Mouse (Mus musculus) forebrain, embryonic 15.5 days (tissue): ENCODE results near the gene Hivep3. TPM values are rescaled to one million over a fixed set of nuclear protein-coding genes. Genes with fewer than 3 reads are reported as not detected.

Experiments used
- ATAC-seq: fragments of 200-750 bp; cut with Nextera tagmentation; replicated peaks from 2 replicates; pipeline ENCODE4 v1.8.0; 2017; ENCODE audit warnings: mild to moderate bottlenecking, moderate TSS enrichment, moderate library complexity
- H3K27ac ChIP-seq: fragments of 300-500 bp; sonication (generic); replicated peaks from 2 replicates; pipeline ENCODE4 v1.5.1; 2015; ENCODE audit warnings: mild to moderate bottlenecking, inconsistent platforms
- H3K27me3 ChIP-seq: fragments of 300-500 bp; sonication (generic); 2 replicates; pipeline ENCODE4 v1.6.1; 2015; ENCODE audit warnings: inconsistent platforms
- H3K36me3 ChIP-seq: fragments of 300-500 bp; sonication (generic); 2 replicates; pipeline ENCODE4 v1.6.1; 2015; ENCODE audit warnings: mild to moderate bottlenecking, inconsistent platforms
- H3K4me1 ChIP-seq: fragments of 300-500 bp; sonication (generic); 2 replicates; pipeline ENCODE4 v1.6.1; 2015; ENCODE audit warnings: inconsistent platforms
- H3K4me2 ChIP-seq: fragments of 300-500 bp; sonication (generic); replicated peaks from 2 replicates; pipeline ENCODE4 v1.6.1; 2015; ENCODE audit warnings: mild to moderate bottlenecking, inconsistent platforms
- H3K4me3 ChIP-seq: fragments of 300-500 bp; sonication (generic); 2 replicates; pipeline ENCODE4 v1.5.1; 2015; ENCODE audit warnings: mild to moderate bottlenecking, inconsistent platforms
- H3K9ac ChIP-seq: fragments of 300-500 bp; sonication (generic); replicated peaks from 2 replicates; pipeline ENCODE4 v1.6.1; 2015; ENCODE audit warnings: mild to moderate bottlenecking, inconsistent platforms
- H3K9me3 ChIP-seq: fragments of 300-500 bp; sonication (generic); 2 replicates; pipeline ENCODE4 v1.6.1; 2016; ENCODE audit warnings: inconsistent platforms
- WGBS: fragments of 180-500 bp; shearing (Covaris S2); methylation state at CpG from one replicate; pipeline ENCODE4 v1.1.7; 2015; ENCODE audit warnings: mixed read lengths; 5-methylcytosine and 5-hydroxymethylcytosine counted together
- polyA plus RNA-seq: library from polyadenylated mRNA; unstranded; fragments of >200 nt; fragmentation: Nextera tagmentation; extraction: Ambion mirVana; gene quantifications from 2 replicates; pipeline ENCODE4 v1.2.1, GENCODE M21; 2015

The Hivep3 gene
- 18.3 and 21.7 TPM in 2 replicates for polyA plus RNA-seq

DNA sequence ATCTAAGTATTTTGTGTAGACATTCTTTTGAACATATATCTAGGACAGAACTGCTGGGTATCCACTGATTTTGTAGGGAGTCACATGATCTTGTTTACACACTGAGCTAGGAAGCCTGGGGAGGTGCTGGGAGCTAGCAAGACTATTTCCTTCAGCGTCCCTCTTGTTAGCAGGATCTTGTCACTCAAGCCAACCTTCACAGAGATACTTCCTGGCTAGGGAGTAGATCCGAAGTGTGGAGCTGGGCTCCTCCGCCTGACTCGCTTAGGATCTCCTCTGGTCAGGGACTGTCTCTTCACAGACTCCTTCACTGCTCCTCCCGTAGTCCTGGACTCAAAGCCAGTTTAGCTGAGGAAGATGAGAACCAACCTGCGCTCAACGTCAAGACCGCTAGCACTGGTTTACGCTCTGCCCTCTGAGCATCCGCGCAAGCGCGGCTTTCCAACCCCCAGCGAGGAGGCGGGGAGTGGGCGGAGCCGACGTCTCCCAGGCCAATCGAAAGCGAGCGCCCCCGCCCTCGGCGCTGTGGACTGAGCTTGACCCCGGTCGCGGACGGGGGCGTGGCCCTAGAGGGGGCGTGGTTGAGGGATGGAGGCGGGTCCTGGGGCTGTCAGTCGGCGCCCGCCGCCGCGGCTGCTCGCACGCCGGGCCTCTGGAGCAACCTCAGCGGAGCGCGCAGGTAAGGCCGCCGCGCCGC lies at the start of gene Hivep3:
Gene Hivep3, plus strand, starts transcription at position 601 of the 697 bp plus-strand sequence.
- ATAC-seq: peak; percentile 96
- Histone ChIP-seq H3K36me3 (no peaks in the 10 kb centered on the region), H3K27ac (peak within 1 kb of the TSS; percentile 62), H3K9me3 (no peaks in the 10 kb centered on the region), H3K4me3 (peak within 1 kb of the TSS; percentile 78), H3K27me3 (peaks cover 11% of the 10 kb centered on the region; the same call in 1 of the 2 replicates), H3K4me1 (peaks cover 13% of the 10 kb centered on the region), H3K9ac (peak within 1 kb of the TSS; percentile 61), H3K4me2 (peak within 1 kb of the TSS; percentile 97)
- 0% methylated on average over 43 of the region's 47 CpGs for WGBS

DNA sequence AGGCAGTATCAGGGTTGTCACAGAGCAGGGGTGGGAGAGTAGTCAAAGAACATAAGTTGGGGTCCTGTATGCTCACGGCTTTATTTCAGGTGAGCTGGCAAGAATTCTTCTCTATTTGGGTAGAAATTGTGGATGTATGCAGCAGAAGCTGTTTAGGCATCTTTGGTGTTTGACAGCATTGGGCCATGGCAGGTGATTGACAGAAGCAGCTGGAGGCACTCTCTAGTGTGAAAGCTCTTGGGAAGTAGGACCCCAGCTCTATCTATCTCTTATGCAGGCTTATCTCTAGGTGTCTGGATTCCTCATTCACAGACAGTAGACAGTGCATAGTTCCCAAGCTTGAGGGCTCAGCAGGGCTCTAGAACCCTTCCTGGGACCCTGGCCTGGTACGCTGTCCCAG lies 47.8 kb upstream of the Hivep3 start:
- Histone ChIP-seq H3K36me3 (no peaks in the 10 kb centered on the region), H3K4me1 (no peaks in the 10 kb centered on the region), H3K9ac (no peak overlapping the region), H3K4me2 (no peak overlapping the region), H3K27ac (no peak overlapping the region), H3K27me3 (no peaks in the 10 kb centered on the region), H3K9me3 (no peaks in the 10 kb centered on the region), H3K4me3 (no peak overlapping the region)
- WGBS: 92% methylated on average over 2 of the region's 2 CpGs
- ATAC-seq: no peak

DNA sequence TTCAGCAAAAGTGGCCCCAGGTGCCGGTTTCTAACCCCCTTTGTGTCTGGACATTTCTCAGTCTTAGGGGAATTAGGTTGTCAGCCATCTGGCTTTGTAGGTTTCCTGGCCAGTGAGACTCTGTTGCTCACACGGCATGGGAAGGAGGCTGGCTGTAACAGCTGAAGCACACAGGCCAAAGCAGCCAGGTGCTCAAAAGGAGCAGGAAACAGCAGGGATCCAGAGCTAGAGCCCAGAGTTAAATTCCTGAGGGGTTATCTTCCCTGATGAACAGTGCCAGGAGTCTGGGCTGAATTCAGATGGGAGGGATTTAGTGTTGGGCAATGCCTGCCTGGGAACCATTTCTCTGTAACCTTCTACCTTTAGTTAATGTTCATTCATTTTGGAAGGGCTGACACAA lies 35.2 kb upstream of the Hivep3 start:
- H3K9ac ChIP-seq: no peak overlapping the region
- H3K4me1 ChIP-seq: no peaks in the 10 kb centered on the region
- no peak for ATAC-seq
- H3K27ac ChIP-seq: no peak overlapping the region
- no peaks in the 10 kb centered on the region for H3K36me3 ChIP-seq
- H3K4me2 ChIP-seq: no peak overlapping the region
- no peaks in the 10 kb centered on the region for H3K27me3 ChIP-seq
- WGBS: 46% methylated on average over 2 of the region's 2 CpGs
- H3K9me3 ChIP-seq: no peaks in the 10 kb centered on the region
- no peak overlapping the region for H3K4me3 ChIP-seq

DNA sequence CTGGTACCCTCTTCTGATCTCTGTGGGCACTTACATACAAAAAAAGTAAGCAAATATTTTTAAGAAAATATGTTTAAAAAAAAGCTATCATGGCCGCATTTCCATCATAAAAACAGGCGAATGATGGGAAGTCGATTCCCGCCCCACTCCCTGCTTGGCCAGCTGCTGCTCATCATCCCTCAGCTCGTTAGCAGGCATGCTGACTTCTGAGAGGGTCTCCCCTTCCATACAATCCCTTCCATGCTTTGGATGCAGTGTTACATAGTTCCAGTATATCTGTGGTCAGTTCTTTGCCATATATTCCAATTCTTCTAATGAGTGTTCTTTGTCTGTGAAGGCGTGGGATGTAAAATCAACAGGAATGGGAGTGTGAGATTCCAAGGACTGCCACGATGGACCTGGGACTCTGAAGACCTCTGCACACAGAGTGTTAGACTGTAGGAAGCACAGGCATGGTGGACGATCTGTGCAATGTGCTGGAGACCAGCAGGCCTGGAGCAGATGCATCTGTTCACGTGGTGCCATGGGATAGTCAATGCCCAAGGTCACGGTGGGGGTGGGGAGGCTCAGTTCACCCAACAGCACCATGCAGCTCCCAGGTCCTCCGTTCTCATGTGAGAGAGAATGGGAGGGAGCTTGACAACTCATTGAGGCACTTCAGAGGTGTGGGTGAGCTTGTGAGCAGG lies 32.2 kb upstream of the Hivep3 start:
- Histone ChIP-seq H3K4me2 (no peak overlapping the region), H3K4me1 (no peaks in the 10 kb centered on the region), H3K27ac (no peak overlapping the region), H3K4me3 (no peak overlapping the region), H3K9me3 (no peaks in the 10 kb centered on the region), H3K9ac (no peak overlapping the region), H3K36me3 (no peaks in the 10 kb centered on the region), H3K27me3 (no peaks in the 10 kb centered on the region)
- ATAC-seq: no peak
- 89% methylated on average over 11 of the region's 11 CpGs for WGBS

DNA sequence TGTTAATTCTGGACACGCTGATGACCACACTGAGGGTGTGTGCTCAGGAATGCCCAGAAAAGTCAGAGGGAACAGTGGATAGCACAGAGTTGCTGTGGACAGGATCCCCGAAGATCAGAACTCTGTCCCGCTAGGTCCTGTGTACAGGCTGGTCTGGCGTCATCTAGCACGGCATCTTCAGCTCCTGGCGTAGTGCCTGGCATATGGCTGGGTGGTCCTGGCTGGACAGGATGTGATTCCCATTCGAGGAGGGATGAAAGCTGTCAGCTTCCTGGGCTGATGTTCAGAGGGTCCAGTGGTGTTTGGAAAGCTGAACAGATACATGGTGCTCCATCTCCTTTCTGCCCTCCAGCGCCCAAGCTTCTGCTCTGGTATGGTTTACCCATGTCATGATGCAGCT lies 29.6 kb upstream of the Hivep3 start:
- no peaks in the 10 kb centered on the region for H3K9me3 ChIP-seq
- H3K9ac ChIP-seq: no peak overlapping the region
- no peaks in the 10 kb centered on the region for H3K36me3 ChIP-seq
- no peaks in the 10 kb centered on the region for H3K4me1 ChIP-seq
- no peak overlapping the region for H3K27ac ChIP-seq
- WGBS: 87% methylated on average over 8 of the region's 8 CpGs
- H3K4me3 ChIP-seq: no peak overlapping the region
- H3K4me2 ChIP-seq: no peak overlapping the region
- ATAC-seq: no peak
- H3K27me3 ChIP-seq: no peaks in the 10 kb centered on the region

DNA sequence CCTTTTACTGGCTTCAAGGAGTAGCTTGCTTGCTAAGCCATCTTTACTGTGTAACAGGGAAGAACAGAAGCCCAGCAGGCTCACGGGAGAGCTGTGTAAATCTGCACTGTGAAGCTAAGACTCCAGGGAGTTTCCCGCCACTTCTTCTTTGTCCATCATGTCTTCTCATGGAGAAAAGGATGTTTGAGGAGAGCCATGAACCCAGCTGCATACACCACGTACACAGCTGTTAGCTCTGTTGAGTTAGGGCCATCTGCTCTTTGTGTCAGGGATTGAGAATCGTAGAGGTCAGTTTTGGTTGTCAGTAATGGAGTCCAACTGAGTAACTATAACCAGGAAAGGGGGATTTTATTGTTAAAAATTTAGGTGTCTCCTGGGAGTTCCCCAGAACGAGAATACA lies 26.3 kb upstream of the Hivep3 start:
- no peak overlapping the region for H3K27ac ChIP-seq
- no peak for ATAC-seq
- H3K4me2 ChIP-seq: no peak overlapping the region
- H3K27me3 ChIP-seq: no peaks in the 10 kb centered on the region
- WGBS: 59% methylated on average over 5 of the region's 5 CpGs
- H3K9me3 ChIP-seq: no peaks in the 10 kb centered on the region
- H3K4me3 ChIP-seq: no peak overlapping the region
- no peaks in the 10 kb centered on the region for H3K36me3 ChIP-seq
- H3K9ac ChIP-seq: no peak overlapping the region
- no peaks in the 10 kb centered on the region for H3K4me1 ChIP-seq

DNA sequence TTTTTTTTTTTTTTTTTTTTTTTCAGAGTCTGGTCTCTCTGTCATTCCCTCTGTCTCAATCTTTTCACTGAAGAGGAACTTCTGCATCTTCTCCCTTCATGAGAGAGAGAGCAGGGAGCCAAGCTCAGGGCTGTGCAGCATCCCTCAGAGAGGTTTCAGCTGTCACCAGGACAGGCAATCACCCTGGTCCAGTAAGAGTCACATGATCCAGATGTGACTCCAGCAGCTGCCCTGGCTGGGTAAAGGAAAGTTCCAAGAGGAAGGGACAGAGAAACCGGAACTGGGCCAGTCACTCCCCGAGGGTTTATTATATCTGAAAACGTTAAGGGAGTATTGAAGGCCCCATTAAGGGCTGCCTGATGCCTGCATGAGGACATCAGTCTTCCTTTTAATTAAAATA lies 25.8 kb upstream of the Hivep3 start:
- Histone ChIP-seq H3K36me3 (no peaks in the 10 kb centered on the region), H3K9me3 (no peaks in the 10 kb centered on the region), H3K4me3 (no peak overlapping the region), H3K4me2 (no peak overlapping the region), H3K4me1 (no peaks in the 10 kb centered on the region), H3K27me3 (no peaks in the 10 kb centered on the region), H3K9ac (no peak overlapping the region), H3K27ac (no peak overlapping the region)
- WGBS: 6% methylated on average over 3 of the region's 3 CpGs
- ATAC-seq: no peak

DNA sequence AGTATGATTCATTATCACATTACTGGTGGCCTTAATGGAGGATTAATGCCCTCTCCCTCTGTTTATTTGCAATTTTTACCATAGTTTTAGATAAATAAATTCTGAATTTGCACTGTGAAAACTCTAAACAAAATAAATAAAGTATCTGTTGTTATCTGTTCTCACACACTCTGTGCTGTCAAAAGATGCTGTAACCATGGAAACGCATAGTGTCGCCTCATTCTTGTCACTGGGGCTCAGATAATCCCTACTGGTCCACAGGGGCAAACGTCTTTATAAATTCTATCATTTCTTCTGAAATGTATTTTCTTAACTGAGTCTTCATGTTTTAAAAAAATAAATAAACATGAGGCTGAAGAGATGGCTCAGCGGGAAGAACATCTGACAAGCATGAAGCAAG lies 23.4 kb upstream of the Hivep3 start:
- Histone ChIP-seq H3K4me2 (no peak overlapping the region), H3K9ac (no peak overlapping the region), H3K27ac (no peak overlapping the region), H3K36me3 (no peaks in the 10 kb centered on the region), H3K4me1 (no peaks in the 10 kb centered on the region), H3K27me3 (no peaks in the 10 kb centered on the region), H3K4me3 (no peak overlapping the region), H3K9me3 (no peaks in the 10 kb centered on the region)
- ATAC-seq: no peak
- WGBS: 63% methylated on average over 4 of the region's 4 CpGs

DNA sequence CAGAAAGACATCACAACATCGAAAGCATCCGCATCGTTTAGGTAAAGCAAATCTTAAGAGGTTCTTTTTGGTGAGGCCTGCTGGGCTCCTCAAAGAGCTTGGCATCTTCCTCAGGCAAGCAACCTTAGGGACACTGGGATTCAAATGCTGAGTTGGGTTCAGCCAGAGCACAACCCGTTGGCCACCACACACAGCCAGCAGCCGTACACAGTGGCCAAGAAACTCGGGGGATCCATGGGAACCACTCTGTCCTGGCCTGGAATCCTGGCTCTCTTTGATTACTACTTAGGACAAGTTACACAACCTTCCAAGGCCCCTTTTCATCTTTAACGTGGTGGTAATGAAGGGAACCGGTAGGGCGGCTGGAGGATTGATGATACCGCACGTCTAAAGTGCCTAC lies 16.1 kb upstream of the Hivep3 start:
- no peak overlapping the region for H3K27ac ChIP-seq
- no peaks in the 10 kb centered on the region for H3K9me3 ChIP-seq
- peaks cover 19% of the 10 kb centered on the region for H3K4me1 ChIP-seq
- no peak overlapping the region for H3K9ac ChIP-seq
- WGBS: 76% methylated on average over 11 of the region's 11 CpGs
- no peak for ATAC-seq
- H3K36me3 ChIP-seq: no peaks in the 10 kb centered on the region
- H3K4me3 ChIP-seq: no peak overlapping the region
- H3K4me2 ChIP-seq: no peak overlapping the region
- H3K27me3 ChIP-seq: no peaks in the 10 kb centered on the region

DNA sequence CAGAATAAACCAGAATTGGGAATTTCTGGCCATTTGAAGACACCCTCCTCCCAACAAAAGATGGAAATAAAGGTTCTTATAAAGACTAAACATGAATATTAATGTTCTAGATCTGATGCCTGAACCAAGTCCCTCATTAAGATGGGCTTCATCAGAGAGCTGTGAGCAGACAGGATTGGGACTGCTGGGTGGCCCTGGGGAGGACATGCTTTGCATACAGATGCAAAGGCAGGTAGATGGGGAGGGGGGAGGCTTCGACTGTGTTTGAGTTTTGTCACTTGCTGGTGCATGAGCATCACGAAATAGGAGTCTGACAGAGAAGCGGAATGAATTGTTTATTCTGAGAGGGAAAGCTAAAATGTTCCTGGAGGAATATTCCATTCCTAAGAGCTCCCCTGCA lies 12.1 kb upstream of the Hivep3 start:
- no peaks in the 10 kb centered on the region for H3K9me3 ChIP-seq
- ATAC-seq: peak; percentile 57
- no peak overlapping the region for H3K9ac ChIP-seq
- H3K27me3 ChIP-seq: no peaks in the 10 kb centered on the region
- peak overlapping the region; percentile 57 for H3K27ac ChIP-seq
- H3K4me2 ChIP-seq: no peak overlapping the region
- H3K4me1 ChIP-seq: peaks cover 19% of the 10 kb centered on the region
- no peak overlapping the region for H3K4me3 ChIP-seq
- no peaks in the 10 kb centered on the region for H3K36me3 ChIP-seq
- WGBS: 55% methylated on average over 3 of the region's 3 CpGs

DNA sequence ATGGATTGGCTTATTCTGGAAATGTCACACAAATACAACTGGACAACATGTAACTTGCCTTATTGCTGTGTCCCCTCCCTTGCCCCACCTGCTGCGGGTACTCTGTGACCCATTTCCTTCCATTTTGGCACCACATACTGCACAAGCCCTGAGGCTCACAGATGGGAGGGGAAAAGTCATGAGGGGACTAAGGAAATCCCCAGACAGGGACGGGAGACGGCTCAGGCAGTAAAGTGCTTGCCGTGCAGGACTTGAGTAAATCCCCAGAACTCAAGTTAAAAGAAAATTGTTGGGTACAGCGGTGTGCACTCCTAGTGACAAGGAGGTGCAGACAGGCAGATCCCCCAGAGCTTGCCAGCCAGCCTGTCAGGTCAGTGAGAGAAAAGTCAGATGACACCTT lies 7.5 kb upstream of the Hivep3 start:
- Histone ChIP-seq H3K4me1 (peaks cover 11% of the 10 kb centered on the region), H3K9me3 (no peaks in the 10 kb centered on the region), H3K27me3 (0 out of 2 replicates have a peak, but pooled peaks cover 4% of the 10 kb centered on the region), H3K4me2 (no peak overlapping the region), H3K9ac (no peak overlapping the region), H3K4me3 (no peak overlapping the region), H3K27ac (no peak overlapping the region), H3K36me3 (no peaks in the 10 kb centered on the region)
- ATAC-seq: no peak
- 76% methylated on average over 5 of the region's 5 CpGs for WGBS

DNA sequence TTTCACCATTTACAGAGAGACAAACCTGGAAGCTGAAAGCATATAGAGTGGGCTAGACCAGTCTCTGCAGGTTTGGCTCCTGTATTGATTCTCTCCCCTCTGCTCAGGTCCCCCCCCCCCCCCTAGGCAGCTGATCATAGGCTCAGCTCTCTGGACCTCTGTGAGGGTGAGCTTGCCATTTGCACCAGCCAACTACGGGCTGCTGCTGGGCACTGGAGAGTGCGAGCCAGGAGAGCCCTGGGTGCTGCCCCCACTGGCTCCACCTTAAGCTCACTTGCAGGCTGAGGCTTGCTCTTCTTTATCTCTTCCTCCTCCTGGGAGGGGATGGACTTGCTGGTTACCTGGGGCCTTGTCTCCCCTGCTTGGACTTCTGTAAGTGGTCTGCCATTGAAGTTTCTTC lies 5.7 kb upstream of the Hivep3 start:
- H3K4me2 ChIP-seq: no peak overlapping the region
- no peak for ATAC-seq
- no peaks in the 10 kb centered on the region; the same call in 1 of the 2 replicates for H3K4me1 ChIP-seq
- H3K27ac ChIP-seq: no peak overlapping the region
- H3K4me3 ChIP-seq: no peak overlapping the region
- H3K9ac ChIP-seq: no peak overlapping the region
- WGBS: 79% methylated on average over 2 of the region's 2 CpGs
- H3K27me3 ChIP-seq: 0 out of 2 replicates have a peak, but pooled peaks cover 4% of the 10 kb centered on the region
- no peaks in the 10 kb centered on the region for H3K36me3 ChIP-seq
- no peaks in the 10 kb centered on the region for H3K9me3 ChIP-seq
